Mouse (Mus musculus) layer of hippocampus, postnatal 14 days (tissue): ENCODE measurements around the gene Ttn. TPM values are rescaled to one million over a fixed set of nuclear protein-coding genes. Genes with fewer than 3 reads are reported as not detected.

ENCODE experiments used
- DNase-seq, 2 experiments: peaks; one replicate each; pipeline ENCODE4 v3.0.0; 2021 to 2022; ENCODE audit warnings: low spot score in 2 of 2, mixed read lengths in 1 of 2
- total RNA-seq, 2 experiments: library from RNA; stranded (reverse); gene quantifications; 2 replicates each; pipeline ENCODE4 v1.2.3; 2021

Gene Ttn
- total RNA-seq, 2 experiments from 2014 or later: 3.4 to 3.8 TPM

- DNase-seq: no peak
Measured at GRCm38 (mm10) chr2:76850066-76850465, 132.3 kb downstream of the Ttn start.

DNA sequence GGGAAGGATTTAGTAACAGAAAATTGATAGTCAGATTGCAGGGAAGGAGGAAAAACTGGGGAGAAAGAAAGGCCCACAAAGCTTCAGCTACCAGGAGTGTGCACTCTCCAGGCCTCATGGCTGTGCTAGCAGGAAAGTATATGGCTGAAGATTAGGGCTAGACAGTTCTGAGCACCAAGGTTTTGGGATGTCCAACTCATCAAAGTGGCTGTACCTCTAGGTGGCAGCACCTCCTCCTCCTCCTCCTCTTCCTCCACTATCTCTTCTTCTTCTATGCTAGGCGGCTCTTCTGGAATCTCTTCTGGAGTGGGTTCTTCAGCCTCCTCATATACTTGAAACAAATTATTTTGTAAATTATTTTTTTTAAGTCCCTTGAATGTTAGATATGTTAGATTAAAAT, 139.2 kb downstream of the Ttn start:
- no peak for DNase-seq

DNA sequence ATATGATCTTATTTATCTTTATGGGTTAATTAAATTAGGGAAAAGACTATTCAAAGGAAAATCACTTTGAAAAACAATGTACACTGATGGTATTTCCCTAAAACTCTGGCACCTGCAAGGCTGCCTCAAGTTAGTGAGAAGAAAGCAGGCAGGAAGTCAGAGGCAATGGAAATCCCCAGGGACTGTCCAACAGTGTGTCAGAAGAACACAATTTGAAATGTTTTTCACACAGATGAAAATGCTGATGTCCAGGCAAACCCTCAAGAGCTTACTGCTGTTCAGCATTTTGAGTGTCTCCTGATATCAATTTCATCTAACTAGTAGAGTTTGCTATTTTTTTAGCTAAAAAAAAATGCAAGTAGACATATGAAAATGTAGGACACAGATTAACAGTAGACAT, 161.9 kb downstream of the Ttn start:
- no peak for DNase-seq

DNA sequence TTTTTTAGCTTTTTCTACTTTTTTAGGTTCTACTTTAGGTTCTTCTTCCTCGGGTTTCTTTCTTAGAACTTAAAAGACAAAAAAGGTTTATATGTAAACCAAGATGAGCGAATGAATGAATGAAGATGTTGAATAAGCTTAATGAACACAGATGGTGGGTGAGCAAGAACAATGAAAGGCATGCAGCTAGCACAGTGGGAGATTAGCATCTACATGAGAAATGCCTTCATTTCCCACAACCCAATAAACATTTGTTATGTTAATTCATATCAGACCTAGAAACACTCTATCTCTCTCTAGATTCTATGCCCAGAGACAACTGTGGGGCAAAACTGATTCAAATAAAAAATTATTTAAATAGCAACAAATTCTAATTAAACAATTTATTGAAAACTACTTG, 164.6 kb downstream of the Ttn start:
- DNase-seq: no peak

DNA sequence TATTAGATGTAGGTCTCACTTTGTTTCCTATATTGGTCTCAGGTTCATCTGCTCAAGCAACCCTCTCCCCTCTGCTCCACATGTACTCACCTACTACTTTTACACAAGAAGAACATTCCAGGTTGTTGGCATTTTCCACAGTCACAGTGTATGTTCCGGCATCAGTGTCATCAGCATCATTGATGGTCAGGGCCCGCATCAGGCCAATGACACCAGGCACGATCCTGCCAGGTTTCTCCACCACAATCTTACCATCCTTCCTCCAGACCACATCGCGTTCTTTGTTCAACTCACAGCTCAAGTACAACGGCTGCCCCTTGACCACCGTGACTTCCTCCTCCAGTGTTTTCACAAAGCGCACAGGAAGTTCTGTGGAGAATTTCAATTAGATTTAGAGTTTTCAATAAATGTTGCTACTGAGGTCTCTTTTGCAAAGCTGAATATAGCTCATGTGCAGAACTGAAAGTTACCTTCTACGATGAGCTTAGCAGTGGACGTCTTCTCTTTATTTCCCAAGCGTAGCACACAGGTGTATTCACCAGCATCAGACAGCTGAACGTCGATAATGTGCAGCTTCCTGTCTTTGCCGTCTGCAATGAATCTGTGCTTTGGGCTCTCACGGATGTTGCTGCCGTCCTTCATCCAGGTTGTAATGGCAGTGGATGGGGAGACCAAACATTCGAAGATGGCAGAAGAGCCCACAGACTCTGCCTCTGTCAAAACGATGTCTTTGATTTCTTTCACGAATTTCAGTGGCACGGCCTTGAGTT, 168.1 kb downstream of the Ttn start:
- DNase-seq: no peak

DNA sequence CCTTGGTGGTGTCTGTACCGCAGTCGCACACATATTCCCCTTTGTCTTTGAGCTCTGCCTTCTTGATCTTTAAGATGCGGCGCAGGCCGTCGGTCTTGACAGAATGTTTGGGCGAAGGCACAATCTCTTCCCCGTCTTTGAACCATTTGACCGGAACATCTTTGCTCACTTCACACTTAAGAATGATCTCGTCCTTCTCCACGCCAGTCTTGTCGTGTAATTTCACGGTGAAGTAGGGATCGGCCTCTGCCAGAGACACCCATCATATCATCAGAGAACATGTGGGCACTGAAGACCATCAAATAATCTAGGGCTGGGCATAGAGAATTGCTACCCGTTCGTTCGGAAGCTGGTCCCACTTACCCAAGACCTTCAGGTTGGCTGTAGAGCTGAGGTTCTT, 171.2 kb downstream of the Ttn start:
- DNase-seq: no peak

DNA sequence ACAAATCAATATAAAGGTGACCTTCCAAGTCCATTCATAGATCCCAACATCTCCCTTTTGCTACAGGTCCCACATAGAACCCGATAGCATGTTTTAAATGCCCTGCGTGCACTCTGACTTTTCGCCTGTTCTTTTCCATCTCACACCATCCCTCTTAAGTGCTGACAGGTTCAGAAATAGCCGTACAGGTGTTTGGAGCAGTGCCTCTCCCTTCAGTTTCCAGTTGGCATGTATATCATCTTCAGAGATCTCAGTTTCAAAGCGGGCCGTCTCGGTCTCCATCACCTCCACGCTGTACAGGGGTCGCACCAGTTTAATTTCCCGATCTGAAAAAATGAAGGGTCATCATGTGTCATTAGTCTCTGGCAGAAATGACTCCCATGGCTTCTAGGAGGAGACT, 174.0 kb downstream of the Ttn start:
- DNase-seq: no peak

GRCm38 (mm10) chr2:76807284-76807683, 175.1 kb downstream of the Ttn start:
- no peak for DNase-seq

DNA sequence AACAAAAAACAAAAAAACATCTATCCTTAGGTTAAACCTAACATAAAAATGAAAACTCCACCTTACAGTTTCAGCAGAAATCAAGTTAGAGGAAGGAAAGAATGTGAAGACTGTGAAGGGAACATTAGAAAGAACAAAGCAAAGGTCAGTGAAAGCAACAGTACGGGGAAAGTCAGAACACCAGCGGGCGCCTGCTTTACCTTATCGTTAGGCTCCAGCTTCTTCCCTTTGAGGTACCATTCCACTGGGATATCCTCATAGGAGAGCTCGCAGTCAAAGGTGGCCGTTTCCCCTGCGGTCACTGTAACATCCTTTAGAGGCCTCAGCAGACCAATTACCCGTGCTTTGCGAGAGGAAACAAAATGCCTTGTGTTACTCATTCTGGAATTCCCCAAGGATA, 175.5 kb downstream of the Ttn start:
- DNase-seq: no peak

GRCm38 (mm10) chr2:76806376-76806775, 176.0 kb downstream of the Ttn start:
- no peak for DNase-seq

- no peak for DNase-seq
Measured at GRCm38 (mm10) chr2:76805191-76805892, 177.0 kb downstream of the Ttn start.

DNA sequence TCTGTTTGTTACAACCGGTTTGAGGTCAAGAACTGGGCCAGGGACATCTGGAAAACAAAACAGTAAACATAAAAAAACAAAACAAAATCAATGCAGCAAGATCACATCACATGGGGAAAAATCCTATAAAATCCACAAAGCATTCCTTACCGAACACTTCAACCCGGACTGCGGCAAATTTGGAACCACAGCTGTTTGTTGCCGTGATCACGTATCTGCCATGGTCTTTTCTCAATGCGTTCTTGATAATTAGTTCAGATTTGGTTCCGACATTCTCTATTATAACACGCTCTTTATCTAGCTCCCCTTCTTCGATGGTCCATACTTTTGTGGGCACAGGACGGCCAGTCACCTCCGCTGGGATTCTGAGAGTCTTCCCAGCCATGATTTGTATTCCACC, 198.2 kb downstream of the Ttn start:
- DNase-seq: no peak

DNA sequence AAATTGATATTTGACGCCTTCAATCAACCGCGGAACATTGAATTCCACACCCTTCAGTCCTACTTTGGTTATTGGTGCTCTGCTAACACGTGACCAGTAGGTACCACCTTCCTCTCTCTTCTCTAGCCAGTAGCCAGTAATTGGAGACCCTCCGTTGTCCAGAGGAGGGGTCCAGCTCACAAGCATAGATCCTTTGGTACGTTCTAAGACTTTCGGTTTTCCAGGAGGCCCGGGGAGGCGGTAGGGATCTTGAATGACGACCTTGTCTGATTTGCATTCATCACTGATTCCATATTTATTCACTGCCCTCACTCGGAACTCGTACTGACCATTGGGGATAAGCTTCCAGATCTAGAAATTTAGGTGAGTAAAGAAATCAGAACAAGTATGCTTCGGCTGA, 201.6 kb downstream of the Ttn start:
- DNase-seq: no peak

DNA sequence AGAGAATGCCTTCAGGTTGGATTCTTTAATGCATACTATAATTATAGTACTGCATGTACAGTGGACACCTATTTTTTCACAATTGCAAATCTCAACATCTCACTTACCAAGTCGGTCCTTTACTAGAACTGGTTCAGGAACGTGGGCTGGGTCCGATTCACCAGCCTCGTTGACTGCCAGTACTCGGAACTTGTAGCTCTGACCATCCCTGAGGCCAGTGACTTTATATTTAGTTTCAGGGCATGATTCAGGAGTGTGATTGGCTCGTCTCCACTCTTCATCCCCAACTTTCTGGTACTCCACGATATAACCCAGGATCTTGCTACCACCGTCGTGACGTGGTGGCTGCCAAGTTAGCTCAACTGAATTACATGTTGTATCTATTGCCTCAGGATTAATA, 212.5 kb downstream of the Ttn start:
- no peak for DNase-seq

GRCm38 (mm10) chr2:76767231-76767630, 215.1 kb downstream of the Ttn start:
- no peak for DNase-seq

DNA sequence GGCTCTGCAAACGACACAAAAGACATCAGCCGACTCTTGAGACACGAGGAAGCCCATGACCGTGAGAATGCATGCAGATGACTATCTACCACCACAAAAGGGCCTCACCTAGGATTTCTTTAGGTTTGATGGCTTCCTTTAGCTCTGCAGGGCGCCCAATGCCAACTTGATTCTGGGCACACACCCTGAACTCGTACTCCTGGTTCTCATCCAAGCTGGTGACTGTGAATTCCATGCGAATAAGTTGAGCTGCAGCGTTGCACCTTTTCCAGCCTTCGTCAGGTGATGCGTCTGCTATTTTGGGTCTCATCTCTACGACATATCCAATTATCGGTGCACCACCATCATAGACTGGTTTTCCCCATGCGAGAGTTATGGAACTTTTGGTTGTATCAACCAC, 217.8 kb downstream of the Ttn start:
- DNase-seq: no peak

DNA sequence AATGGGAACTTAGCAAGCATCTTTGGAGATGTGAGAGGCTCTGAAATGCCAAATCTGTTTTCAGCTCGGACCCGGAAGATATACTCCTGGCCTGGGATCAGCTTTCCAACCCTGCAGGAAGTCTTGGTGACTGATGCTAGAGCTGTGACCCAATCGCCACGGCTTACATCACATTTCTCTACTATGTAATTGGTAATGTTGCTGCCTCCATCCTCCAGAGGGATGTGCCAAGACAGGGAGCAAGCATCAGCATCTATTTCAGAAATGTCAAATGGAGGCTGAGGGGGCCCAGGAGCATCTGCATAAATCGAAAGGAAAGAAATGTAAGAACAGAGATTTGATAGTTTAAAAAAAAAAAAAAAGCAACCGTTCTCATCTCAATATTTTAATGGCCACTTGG, 220.2 kb downstream of the Ttn start:
- no peak for DNase-seq

DNA sequence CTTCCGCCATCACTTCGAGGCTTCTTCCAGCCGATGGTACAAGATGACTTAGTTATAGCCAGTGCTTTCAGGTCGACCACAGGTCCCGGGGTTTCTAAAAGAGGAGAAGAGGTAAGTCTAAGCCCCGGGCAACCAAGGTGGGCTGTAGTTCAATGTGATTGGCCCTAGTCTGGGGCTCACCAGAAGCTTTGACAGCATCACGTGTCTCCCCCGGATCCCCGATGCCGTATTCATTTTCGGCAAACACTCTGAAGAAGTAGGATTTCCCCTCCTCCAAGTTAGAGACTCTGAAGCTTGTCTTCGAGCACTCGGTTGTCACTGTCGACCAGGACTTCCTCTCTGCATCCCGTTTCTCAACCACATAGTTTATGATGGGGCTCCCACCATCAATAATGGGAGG, 225.9 kb downstream of the Ttn start:
- no peak for DNase-seq

GRCm38 (mm10) chr2:76751993-76752392, 230.4 kb downstream of the Ttn start:
- no peak for DNase-seq

DNA sequence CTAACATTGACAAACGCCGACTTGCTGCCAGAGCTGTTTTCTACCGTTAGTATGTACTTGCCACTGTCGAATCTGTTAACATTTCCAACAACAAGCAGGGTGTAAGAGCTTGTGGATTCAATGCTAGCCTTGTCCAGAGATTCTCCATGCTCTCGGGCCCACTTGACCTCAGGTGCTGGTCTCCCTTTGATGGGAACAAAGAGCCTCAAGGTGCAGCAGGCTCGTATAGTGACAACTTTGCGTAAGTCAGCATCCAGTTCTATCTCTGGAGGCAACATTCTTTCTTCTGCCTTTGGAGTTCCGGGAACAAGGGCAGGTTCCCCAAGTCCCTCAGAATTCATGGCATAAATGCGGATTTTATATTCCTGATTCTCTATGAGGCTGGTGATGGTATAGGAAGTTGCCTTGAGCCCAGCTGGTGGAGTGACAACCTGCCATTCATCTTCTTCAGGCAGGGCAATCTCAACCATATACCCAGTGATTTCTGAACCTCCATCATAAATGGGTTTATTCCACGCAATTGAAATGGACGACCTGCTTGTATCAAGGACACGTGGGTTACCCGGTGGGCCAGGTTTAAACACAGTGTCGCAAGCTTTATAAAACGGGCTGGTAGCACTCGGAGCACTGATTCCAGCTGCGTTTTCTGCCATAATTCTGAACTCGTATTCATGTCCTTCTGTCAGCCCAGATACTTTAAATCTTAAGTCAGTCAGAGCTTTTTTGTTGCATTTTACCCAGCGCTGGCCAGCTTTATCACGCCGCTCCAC, 232.8 kb downstream of the Ttn start:
- DNase-seq: no peak

DNA sequence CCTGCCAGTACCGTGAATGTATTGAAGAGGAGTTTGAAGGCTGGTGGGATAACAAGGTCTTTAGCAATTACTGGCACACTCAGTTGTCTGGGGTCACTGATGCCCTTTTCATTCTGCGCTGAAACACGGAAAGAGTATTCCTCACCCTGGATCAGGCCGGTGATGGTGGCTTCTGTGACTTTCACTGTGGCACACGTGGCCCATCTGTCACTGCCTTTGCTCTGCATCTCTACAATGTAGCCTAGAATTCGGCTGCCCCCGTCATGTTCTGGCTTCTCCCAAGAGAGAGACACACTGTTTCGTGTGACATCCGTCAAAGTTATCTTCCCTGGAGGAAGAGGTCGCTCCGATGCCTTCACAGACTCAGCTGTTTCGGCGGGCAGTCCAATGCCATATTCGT, 233.7 kb downstream of the Ttn start:
- DNase-seq: no peak

DNA sequence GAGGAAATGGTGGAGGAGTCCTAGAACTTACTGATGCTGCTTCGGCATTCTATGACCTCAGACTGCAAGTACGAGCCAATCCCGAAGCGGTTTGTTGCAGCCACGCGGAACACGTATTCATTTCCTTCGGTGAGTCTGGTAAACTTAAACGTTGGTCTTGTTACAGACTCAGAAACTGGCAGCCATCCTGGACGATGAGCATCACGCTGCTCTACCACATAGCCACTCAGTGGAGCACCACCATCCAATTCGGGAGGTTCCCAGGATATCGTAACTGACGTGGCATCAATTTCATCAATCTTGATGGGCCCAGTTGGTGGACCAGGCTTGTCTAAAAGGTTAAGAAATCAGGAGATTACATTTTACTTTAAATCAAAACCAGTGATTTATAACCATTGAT, 262.7 kb downstream of the Ttn start:
- no peak for DNase-seq
